8 mouse cellular contexts compared by ENCODE assay signal in the genomic region with DNA sequence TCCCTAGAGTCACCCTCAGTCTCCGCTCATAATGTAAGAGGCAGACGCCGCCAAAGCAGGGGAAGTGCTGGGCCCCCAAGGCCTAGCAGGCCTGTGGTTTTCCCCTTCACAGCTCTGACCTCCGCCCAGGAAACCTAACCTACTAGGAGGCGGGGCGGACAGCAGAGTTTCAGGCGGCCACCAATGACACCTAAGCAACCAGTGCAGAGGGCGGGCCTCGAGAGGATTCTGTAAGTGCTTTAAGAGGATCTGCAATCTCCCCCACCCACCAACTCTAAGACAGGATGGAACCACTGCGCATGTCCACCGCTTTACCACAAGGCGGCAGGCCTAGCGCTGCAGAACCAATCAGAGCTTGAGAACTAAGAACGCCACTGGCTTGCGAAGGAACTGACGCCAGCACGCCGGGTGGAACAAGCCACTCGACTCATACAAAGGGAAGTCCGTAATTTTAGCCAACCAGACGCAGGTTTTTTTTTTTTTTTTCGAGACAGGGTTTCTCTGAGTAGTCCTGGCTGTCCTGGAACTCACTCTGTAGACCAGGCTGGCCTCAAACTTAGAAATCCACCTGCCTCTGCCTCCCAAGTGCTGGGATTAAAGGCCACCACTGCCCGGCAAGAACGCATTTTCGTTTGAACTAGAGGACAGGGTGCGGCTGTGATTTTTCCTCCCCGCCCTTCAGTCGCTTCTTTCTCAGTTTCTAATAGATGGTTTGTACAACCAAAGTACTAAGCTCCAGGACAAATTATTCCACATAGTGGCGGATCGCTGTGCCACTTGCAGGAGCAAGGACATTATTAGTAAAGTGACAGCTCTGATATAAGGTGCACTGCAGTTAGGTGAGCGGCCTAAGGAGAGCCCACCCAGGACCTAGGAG. TPM values are rescaled to one million over a fixed set of nuclear protein-coding genes. Genes with fewer than 3 reads are reported as not detected.
DNase-seq lines count a peak whose midpoint lies in the region; ATAC-seq and TF ChIP-seq lines count a peak whose summit lies in the region.

No protein-coding gene starts in this region.

- H3K4me3 ChIP-seq in hindbrain, embryonic 12.5 days, result peak overlapping the region; percentile 18; the same call in 1 of the 2 replicates

- no peaks in the 10 kb centered on the region for H3K9me3 ChIP-seq in hindbrain, embryonic 12.5 days (replicated peaks)

- 26% methylated on average over 31 of the region's 31 CpGs for WGBS in hindbrain, embryonic 12.5 days

- H3K4me2 ChIP-seq in hindbrain, embryonic 12.5 days (replicated peaks), result peak overlapping the region; percentile 42

- H3K4me1 ChIP-seq in hindbrain, embryonic 12.5 days, result peaks cover 4% of the 10 kb centered on the region; the same call in 1 of the 2 replicates

- no peaks in the 10 kb centered on the region for H3K27me3 ChIP-seq in Patski
- H3K27me3 ChIP-seq in hindbrain, embryonic 12.5 days, result peaks cover 2% of the 10 kb centered on the region; the same call in 1 of the 2 replicates

- CTCF ChIA-PET in Patski (lab: Charles Lee), result interaction anchor here (1.2 kb wide), 1 partner anchor 21 kb away, joined by 3 read pairs; no protein-coding TSS in a partner anchor

- 0 out of 2 replicates have a peak, but pooled peaks cover 13% of the 10 kb centered on the region for H3K36me3 ChIP-seq in hindbrain, embryonic 12.5 days

- peak; percentile 94 for ATAC-seq in Patski
- ATAC-seq in hindbrain, embryonic 12.5 days (ENCODE audit: low FRiP score), result peak; percentile 95

- peak overlapping the region; percentile 75 for H3K27ac ChIP-seq in hindbrain, embryonic 12.5 days

- TF ChIP-seq CTCF in Patski (IDR thresholded peaks at IDR 0.05), result no peak

- no peak overlapping the region; the same call in 1 of the 2 replicates for H3K9ac ChIP-seq in hindbrain, embryonic 12.5 days

- in situ Hi-C loops in Patski (cut with MboI; ENCODE audit: low pct_unique_long_range_greater_than_20kb), result no loop called here

- DNase-seq in Patski (ENCODE audit: low read depth, low spot score), result peak; percentile 48
- DNase-seq in cerebellum, postnatal 10 days, result peak; percentile 87 to 91
- DNase-seq in frontal cortex, postnatal 10 days (ENCODE audit: low spot score in 2 of 2), result peak; percentile 81 to 89
- DNase-seq in layer of hippocampus, postnatal 14 days (ENCODE audit: low spot score in 2 of 2), result peak; percentile 80 to 89
- DNase-seq in lung, postnatal 14 days, result peak; percentile 91
- peak; percentile 97 for DNase-seq in retina, postnatal 1 day
- DNase-seq in urinary bladder, adult 18-20 months (ENCODE audit: low spot score in 2 of 2), result peak; percentile 44 to 82

- POLR2A ChIA-PET in Patski (lab: Charles Lee), result interaction anchor here (0.6 to 1.0 kb wide), 3 partner anchors 18 to 120 kb away, joined by 3 to 4 read pairs (median 3); partner anchors contain the start of gene Irak1

RNA-seq across cellular contexts. Expression of gene Arhgap4, which starts 6.6 kb away (rescaled TPM):
- polyA plus RNA-seq in Patski (2021), result 1.0 TPM
- 2.7 and 3.4 TPM in 2 replicates for polyA plus RNA-seq in hindbrain, embryonic 12.5 days (2016; fragmentation: Nextera tagmentation; extraction: Ambion mirVana)
- total RNA-seq in layer of hippocampus, postnatal 14 days (2021), result 1 to 10 TPM; 4.1 to 5.0 TPM

RNA-seq across cellular contexts. Expression of gene Naa10, which starts 6.7 kb away (rescaled TPM):
- 98.0 TPM for polyA plus RNA-seq in Patski (2021)
- polyA plus RNA-seq in hindbrain, embryonic 12.5 days (2016; fragmentation: Nextera tagmentation; extraction: Ambion mirVana), result 105 and 118 TPM in 2 replicates
- total RNA-seq in layer of hippocampus, postnatal 14 days (2021), result 10 to 100 TPM; 62.8 to 70.1 TPM

RNA-seq across cellular contexts. Expression of gene Renbp, which starts 15.6 kb away (rescaled TPM):
- 166 TPM for polyA plus RNA-seq in Patski (2021)
- polyA plus RNA-seq in hindbrain, embryonic 12.5 days (2016; fragmentation: Nextera tagmentation; extraction: Ambion mirVana), result 19.7 and 20.3 TPM in 2 replicates
- 1 to 10 TPM; 5.5 to 6.3 TPM for total RNA-seq in layer of hippocampus, postnatal 14 days (2021)

RNA-seq across cellular contexts. Expression of gene L1cam, which starts 19.2 kb away (rescaled TPM):
- polyA plus RNA-seq in Patski (2021), result 320 TPM
- polyA plus RNA-seq in hindbrain, embryonic 12.5 days (2016; fragmentation: Nextera tagmentation; extraction: Ambion mirVana), result 45.6 and 58.4 TPM in 2 replicates
- 100 to 1,000 TPM; 213 to 217 TPM for total RNA-seq in layer of hippocampus, postnatal 14 days (2021)

RNA-seq across cellular contexts. Expression of gene Avpr2, which starts 23.2 kb away (rescaled TPM):
- polyA plus RNA-seq in Patski (2021), result 0.05 TPM
- 0.19 and 0.20 TPM in 2 replicates for polyA plus RNA-seq in hindbrain, embryonic 12.5 days (2016; fragmentation: Nextera tagmentation; extraction: Ambion mirVana)
- total RNA-seq in layer of hippocampus, postnatal 14 days (2021), result not detected

Comparison
In these comparisons a context has a peak if more than half of its experiments do, and no peak if none do; other contexts are left out.
1. Peak in every context shown above with its lines: DNase-seq, ATAC-seq, H3K4me3 ChIP-seq and H3K27ac ChIP-seq.